Mouse (Mus musculus) embryonic fibroblast, embryonic 13.5 days (primary cell): ENCODE results near the gene Cemip2. TPM values are rescaled to one million over a fixed set of nuclear protein-coding genes. Genes with fewer than 3 reads are reported as not detected.

Experiments
- H3K27ac ChIP-seq: 2 replicates; pipeline ENCODE4 v1.5.1; 2012; ENCODE audit warnings: low read length, control low read depth, inconsistent platforms; ENCODE audit not compliant: insufficient read depth
- H3K4me1 ChIP-seq: 2 replicates; pipeline ENCODE4 v1.6.1; 2011; ENCODE audit warnings: low read length; ENCODE audit not compliant: control insufficient read depth, insufficient read depth
- H3K4me3 ChIP-seq: 2 replicates; pipeline ENCODE4 v1.5.1; 2011; ENCODE audit warnings: mild to moderate bottlenecking, control low read depth, low read length; ENCODE audit not compliant: insufficient read depth
- CTCF ChIP-seq: IDR thresholded peaks from 2 replicates; pipeline ENCODE4 v1.5.1; 2011; ENCODE audit warnings: mild to moderate bottlenecking, control low read depth, low read length, moderate library complexity, borderline replicate concordance; ENCODE audit not compliant: insufficient read depth
- POLR2A ChIP-seq: IDR thresholded peaks from 2 replicates; pipeline ENCODE4 v1.6.1; 2011; ENCODE audit warnings: low read depth, mild to moderate bottlenecking, control low read depth, low read length, moderate library complexity
- polyA plus RNA-seq: library from polyadenylated mRNA; stranded (reverse); fragments of >200 nt; gene quantifications from 2 replicates; pipeline ENCODE4 v1.2.4, GENCODE M21; 2011; ENCODE audit warnings: low read depth; ENCODE audit not compliant: missing spikeins, insufficient read length

The Cemip2 gene
- polyA plus RNA-seq, 1 experiment, result 24.0 TPM

- TF ChIP-seq CTCF, result no peak
- TF ChIP-seq POLR2A, result no peak
- H3K27ac ChIP-seq, result no peak overlapping the region
Measured at GRCm38 (mm10) chr19:21825128-21825885, 47.2 kb downstream of the Cemip2 start.

GRCm38 (mm10) chr19:21833416-21833992 lies 55.4 kb downstream of the Cemip2 start:
- Histone ChIP-seq H3K4me1 (peaks cover 5% of the 10 kb centered on the region; the same call in 1 of the 2 replicates), H3K4me3 (no peak overlapping the region), H3K27ac (peak overlapping the region; percentile 42; the same call in 1 of the 2 replicates)
- no peak for TF ChIP-seq POLR2A
- TF ChIP-seq CTCF, result no peak

More at GRCm38 (mm10) chr19:21825128-21825885, 47.2 kb downstream of the Cemip2 start:
- Histone ChIP-seq H3K4me3 (no peak overlapping the region), H3K4me1 (no peaks in the 10 kb centered on the region)

GRCm38 (mm10) chr19:21834952-21835351 lies 56.8 kb downstream of the Cemip2 start:
- no peak overlapping the region for H3K4me3 ChIP-seq
- H3K4me1 ChIP-seq, result peaks cover 5% of the 10 kb centered on the region; the same call in 1 of the 2 replicates
- peak overlapping the region; percentile 85 for H3K27ac ChIP-seq
- no peak for TF ChIP-seq POLR2A
- TF ChIP-seq CTCF, result no peak

- Histone ChIP-seq H3K27ac (no peak overlapping the region), H3K4me3 (no peak overlapping the region), H3K4me1 (no peaks in the 10 kb centered on the region)
- no peak for TF ChIP-seq POLR2A
- TF ChIP-seq CTCF, result no peak
Measured at GRCm38 (mm10) chr19:21850721-21851120, 72.6 kb downstream of the Cemip2 start.

- TF ChIP-seq POLR2A, result no peak
- no peak for TF ChIP-seq CTCF
- Histone ChIP-seq H3K27ac (no peak overlapping the region), H3K4me1 (no peaks in the 10 kb centered on the region), H3K4me3 (no peak overlapping the region)
Measured at GRCm38 (mm10) chr19:21854526-21855228, 76.5 kb downstream of the Cemip2 start.

GRCm38 (mm10) chr19:21855421-21856128 lies 77.4 kb downstream of the Cemip2 start:
- TF ChIP-seq POLR2A, result no peak
- TF ChIP-seq CTCF, result no peak
- no peaks in the 10 kb centered on the region for H3K4me1 ChIP-seq

GRCm38 (mm10) chr19:21858846-21859521 lies 80.8 kb downstream of the Cemip2 start:
- Histone ChIP-seq H3K4me1 (peaks cover 12% of the 10 kb centered on the region), H3K27ac (no peak overlapping the region), H3K4me3 (no peak overlapping the region)
- no peak for TF ChIP-seq CTCF
- no peak for TF ChIP-seq POLR2A

More at GRCm38 (mm10) chr19:21855421-21856128, 77.4 kb downstream of the Cemip2 start:
- Histone ChIP-seq H3K27ac (no peak overlapping the region), H3K4me3 (no peak overlapping the region)

- no peak overlapping the region for H3K4me3 ChIP-seq
- no peak for TF ChIP-seq POLR2A
- TF ChIP-seq CTCF, result no peak
- H3K4me1 ChIP-seq, result peaks cover 12% of the 10 kb centered on the region
- H3K27ac ChIP-seq, result no peak overlapping the region
Measured at GRCm38 (mm10) chr19:21860132-21860531, 82.0 kb downstream of the Cemip2 start.

- TF ChIP-seq CTCF (no peak), POLR2A (no peak)
- Histone ChIP-seq H3K4me3 (no peak overlapping the region), H3K4me1 (peaks cover 12% of the 10 kb centered on the region), H3K27ac (no peak overlapping the region)
Measured at GRCm38 (mm10) chr19:21860894-21861293, 82.8 kb downstream of the Cemip2 start.
